Mouse (Mus musculus) central nervous system, embryonic 11.5 days (tissue): ENCODE measurements around the gene Rragc. TPM values are rescaled to one million over a fixed set of nuclear protein-coding genes. Genes with fewer than 3 reads are reported as not detected.

Experiments used
- polyA plus RNA-seq: library from polyadenylated mRNA; depleted of rRNA; stranded (reverse); fragments of >200 nt; gene quantifications from 2 replicates; pipeline ENCODE4 v1.2.3, GENCODE M21; 2012; rRNA removed

Gene Rragc
- 44.7 and 54.1 TPM in 2 replicates for polyA plus RNA-seq

DNA sequence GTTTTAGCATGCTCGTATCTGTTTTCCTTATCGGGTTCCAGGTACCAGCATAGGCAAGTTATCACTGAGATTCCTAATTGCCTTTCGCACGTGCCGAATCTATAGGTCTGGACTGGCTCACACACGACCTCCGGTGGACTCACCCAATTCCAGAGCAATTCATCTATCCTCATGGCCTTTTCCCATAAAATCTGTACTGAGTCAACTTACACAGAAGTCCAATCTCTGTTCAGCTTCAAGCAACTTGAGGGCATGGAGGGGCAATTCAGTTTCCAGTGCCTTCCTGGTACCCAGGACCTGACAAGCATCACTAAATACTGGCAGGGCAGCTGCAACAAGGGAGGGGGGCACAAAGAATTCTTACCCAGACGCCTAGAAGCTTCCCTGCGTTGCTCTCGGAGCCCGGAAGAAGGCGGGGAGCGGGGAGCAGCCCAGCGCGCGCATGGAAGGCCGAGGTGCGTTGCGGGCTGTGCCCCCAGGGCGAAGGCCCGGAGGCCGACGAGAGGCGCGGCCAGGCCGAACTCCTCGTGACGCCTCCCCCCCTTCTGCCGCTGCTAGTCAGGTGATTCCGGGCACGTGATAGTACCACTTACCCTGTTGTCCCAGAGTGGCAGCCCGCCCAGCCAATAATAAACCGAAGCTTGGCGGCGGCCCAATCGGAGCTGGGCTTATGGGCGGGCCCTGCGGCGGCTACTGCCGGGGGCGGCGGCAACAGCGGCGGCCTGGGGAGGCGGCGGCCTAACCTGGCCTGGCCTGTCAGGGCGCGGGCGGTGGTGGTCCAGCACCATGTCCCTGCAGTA, at the start of gene Rragc:
TSS of gene Rragc (plus strand) at position 699 of the 800 bp plus-strand sequence.

GRCm38 (mm10) chr4:123904333-123905125, 12.7 kb upstream of the Rragc start, which contains the start of gene Mycbp:
Mycbp (plus strand) TSS chr4:123904832.

GRCm38 (mm10) chr4:123917548-123918140, 398 bp downstream of the Rragc start, which contains the start of gene 4930535I16Rik:
4930535I16Rik (minus strand) TSS chr4:123918022.

Other genes with a start within 250 kb of the Rragc start
- 114 and 124 TPM in 2 replicates for gene Macf1, start 233.1 kb upstream of the Rragc start, polyA plus RNA-seq
- 262 and 569 TPM in 2 replicates for gene Ndufs5, start 199.2 kb upstream of the Rragc start, polyA plus RNA-seq
- gene Akirin1, start 167.1 kb upstream of the Rragc start, polyA plus RNA-seq, result 53.2 and 55.6 TPM in 2 replicates
- 1.0 and 1.2 TPM in 2 replicates for gene Rhbdl2, start 129.6 kb upstream of the Rragc start, polyA plus RNA-seq
- not detected in 2 replicates for gene 4933427I04Rik, start 57.8 kb upstream of the Rragc start, polyA plus RNA-seq
- 19.2 and 25.1 TPM in 2 replicates for gene Mycbp, start 12.6 kb upstream of the Rragc start, polyA plus RNA-seq
- gene 4930535I16Rik, start 576 bp downstream of the Rragc start, polyA plus RNA-seq, result 0.12 TPM in 1 of 2 replicates, not detected in the other